Comparison of ENCODE assay signal across 7 mouse cellular contexts in genomic region chr4:138725127-138725461, GRCm38 (mm10). TPM values are rescaled to one million over a fixed set of nuclear protein-coding genes. Genes with fewer than 3 reads are reported as not detected.
DNase-seq lines count a peak whose midpoint lies in the region; ATAC-seq lines count a peak whose summit lies in the region.

No protein-coding gene starts in this region.

- peaks cover 30% of the 10 kb centered on the region for H3K4me1 ChIP-seq in forebrain, embryonic 15.5 days
- peaks cover 57% of the 10 kb centered on the region for H3K4me1 ChIP-seq in hindbrain, embryonic 10.5 days (replicated peaks)
- H3K4me1 ChIP-seq in limb, embryonic 11.5 days (ENCODE audit: control insufficient read depth, insufficient read depth, low read length): peaks cover 20% of the 10 kb centered on the region
- H3K4me1 ChIP-seq in midbrain, embryonic 14.5 days (ENCODE audit: control insufficient read depth, insufficient read depth, low read length): peaks cover 14% of the 10 kb centered on the region

- DNase-seq in Muller cell, postnatal 12 days (ENCODE audit: inconsistent ontology term): peak; percentile 71
- peak; percentile 67 for DNase-seq in brain, adult 2 months (ENCODE audit: low read depth, low spot score)
- peak; percentile 83 for DNase-seq in hindbrain, embryonic 10.5 days (ENCODE audit: low spot score)
- peak; percentile 90 for DNase-seq in limb, embryonic 11.5 days (ENCODE audit: low spot score)
- DNase-seq in midbrain, embryonic 14.5 days: peak; percentile 86
- peak; percentile 83 for DNase-seq in testis, postnatal 14 days (ENCODE audit: low spot score)

- peak overlapping the region; percentile 25 for H3K4me3 ChIP-seq in forebrain, embryonic 15.5 days
- peak overlapping the region; percentile 50 for H3K4me3 ChIP-seq in hindbrain, embryonic 10.5 days
- H3K4me3 ChIP-seq in limb, embryonic 11.5 days (ENCODE audit: low read depth, low read length): peak overlapping the region; percentile 16
- peak overlapping the region; percentile 31 for H3K4me3 ChIP-seq in midbrain, embryonic 14.5 days (replicated peaks; ENCODE audit: low read depth, low read length)

- peak overlapping the region; percentile 47 for H3K4me2 ChIP-seq in forebrain, embryonic 15.5 days (replicated peaks)
- peak overlapping the region; percentile 40 for H3K4me2 ChIP-seq in limb, embryonic 11.5 days (ENCODE audit: low read depth, severe bottlenecking)
- peak overlapping the region; percentile 67 for H3K4me2 ChIP-seq in midbrain, embryonic 14.5 days (ENCODE audit: low read length)

- H3K27me3 ChIP-seq in forebrain, embryonic 15.5 days: no peaks in the 10 kb centered on the region
- no peaks in the 10 kb centered on the region; the same call in 1 of the 2 replicates for H3K27me3 ChIP-seq in hindbrain, embryonic 10.5 days (ENCODE audit: insufficient read depth, poor library complexity, severe bottlenecking)
- no peaks in the 10 kb centered on the region for H3K27me3 ChIP-seq in limb, embryonic 11.5 days (ENCODE audit: control insufficient read depth, insufficient read depth, low read length)
- H3K27me3 ChIP-seq in midbrain, embryonic 14.5 days (ENCODE audit: control insufficient read depth, insufficient read depth, low read length): no peaks in the 10 kb centered on the region

- no peaks in the 10 kb centered on the region for H3K9me3 ChIP-seq in forebrain, embryonic 15.5 days
- H3K9me3 ChIP-seq in hindbrain, embryonic 10.5 days: no peaks in the 10 kb centered on the region
- no peaks in the 10 kb centered on the region for H3K9me3 ChIP-seq in limb, embryonic 11.5 days (ENCODE audit: control insufficient read depth, low read length)
- H3K9me3 ChIP-seq in midbrain, embryonic 14.5 days (ENCODE audit: control insufficient read depth, low read length): no peaks in the 10 kb centered on the region

- peak; percentile 71 for ATAC-seq in forebrain, embryonic 15.5 days (replicated peaks)
- peak; percentile 79 for ATAC-seq in limb, embryonic 11.5 days (ENCODE audit: insufficient number of reproducible peaks, low FRiP score, low TSS enrichment, low read depth)
- ATAC-seq in midbrain, embryonic 14.5 days (ENCODE audit: low FRiP score, low TSS enrichment): peak; percentile 76; the same call in 1 of the 2 replicates

- H3K36me3 ChIP-seq in forebrain, embryonic 15.5 days: no peaks in the 10 kb centered on the region
- no peaks in the 10 kb centered on the region for H3K36me3 ChIP-seq in hindbrain, embryonic 10.5 days
- no peaks in the 10 kb centered on the region for H3K36me3 ChIP-seq in limb, embryonic 11.5 days (ENCODE audit: control insufficient read depth, insufficient read depth, low read length)
- no peaks in the 10 kb centered on the region for H3K36me3 ChIP-seq in midbrain, embryonic 14.5 days (ENCODE audit: control insufficient read depth, insufficient read depth, low read length)

- H3K9ac ChIP-seq in forebrain, embryonic 15.5 days (replicated peaks): peak overlapping the region; percentile 31; the same call in 1 of the 2 replicates
- peak overlapping the region; percentile 45 for H3K9ac ChIP-seq in limb, embryonic 11.5 days (ENCODE audit: low read length)
- peak overlapping the region; percentile 53; the same call in 1 of the 2 replicates for H3K9ac ChIP-seq in midbrain, embryonic 14.5 days (replicated peaks; ENCODE audit: low read length)

- H3K27ac ChIP-seq in forebrain, embryonic 15.5 days (replicated peaks): no peak overlapping the region
- H3K27ac ChIP-seq in hindbrain, embryonic 10.5 days: peak overlapping the region; percentile 85
- H3K27ac ChIP-seq in limb, embryonic 11.5 days (replicated peaks; ENCODE audit: low read depth, low read length): no peak overlapping the region
- H3K27ac ChIP-seq in midbrain, embryonic 14.5 days (replicated peaks; ENCODE audit: low read depth, low read length): peak overlapping the region; percentile 32; the same call in 1 of the 2 replicates

- WGBS in forebrain, embryonic 15.5 days: 2% methylated on average over 13 of the region's 13 CpGs
- 6% methylated on average over 13 of the region's 13 CpGs for WGBS in hindbrain, embryonic 10.5 days
- WGBS in limb, embryonic 11.5 days: 1% methylated on average over 13 of the region's 13 CpGs
- 5% methylated on average over 13 of the region's 13 CpGs for WGBS in midbrain, embryonic 14.5 days

RNA-seq across cellular contexts. Expression of gene Pla2g2c, which starts 0.5 kb away (rescaled TPM):
- polyA plus RNA-seq in forebrain, embryonic 15.5 days (2015; fragmentation: Nextera tagmentation; extraction: Ambion mirVana): 0.34 TPM in 1 of 2 replicates, not detected in the other
- polyA plus RNA-seq in hindbrain, embryonic 10.5 days (2016; fragmentation: Nextera tagmentation; extraction: Ambion mirVana): 0.89 and 0.95 TPM in 2 replicates
- 0.27 and 1.1 TPM in 2 replicates for polyA plus RNA-seq in limb, embryonic 11.5 days (2014; fragmentation: Nextera tagmentation; extraction: Ambion mirVana)
- 0.83 and 0.94 TPM in 2 replicates for polyA plus RNA-seq in midbrain, embryonic 14.5 days (2014; fragmentation: Nextera tagmentation; extraction: Ambion mirVana)

RNA-seq across cellular contexts. Expression of gene Ubxn10, which starts 11.9 kb away (rescaled TPM):
- 2.0 and 3.2 TPM in 2 replicates for polyA plus RNA-seq in forebrain, embryonic 15.5 days (2015; fragmentation: Nextera tagmentation; extraction: Ambion mirVana)
- polyA plus RNA-seq in hindbrain, embryonic 10.5 days (2016; fragmentation: Nextera tagmentation; extraction: Ambion mirVana): 2.3 and 4.6 TPM in 2 replicates
- polyA plus RNA-seq in limb, embryonic 11.5 days (2014; fragmentation: Nextera tagmentation; extraction: Ambion mirVana): 1.9 and 2.3 TPM in 2 replicates
- 3.0 and 3.9 TPM in 2 replicates for polyA plus RNA-seq in midbrain, embryonic 14.5 days (2014; fragmentation: Nextera tagmentation; extraction: Ambion mirVana)

RNA-seq across cellular contexts. Expression of gene Pla2g2f, which starts 32.3 kb away (rescaled TPM):
- 0.08 TPM in 1 of 2 replicates, not detected in the other for polyA plus RNA-seq in forebrain, embryonic 15.5 days (2015; fragmentation: Nextera tagmentation; extraction: Ambion mirVana)
- 0.84 and 1.2 TPM in 2 replicates for polyA plus RNA-seq in hindbrain, embryonic 10.5 days (2016; fragmentation: Nextera tagmentation; extraction: Ambion mirVana)
- polyA plus RNA-seq in limb, embryonic 11.5 days (2014; fragmentation: Nextera tagmentation; extraction: Ambion mirVana): 0.09 and 0.14 TPM in 2 replicates
- 0.13 TPM in 1 of 2 replicates, not detected in the other for polyA plus RNA-seq in midbrain, embryonic 14.5 days (2014; fragmentation: Nextera tagmentation; extraction: Ambion mirVana)

RNA-seq across cellular contexts. Expression of gene Pla2g2d, which starts 50.4 kb away (rescaled TPM):
- not detected in 2 replicates for polyA plus RNA-seq in forebrain, embryonic 15.5 days (2015; fragmentation: Nextera tagmentation; extraction: Ambion mirVana)
- 1.0 and 1.4 TPM in 2 replicates for polyA plus RNA-seq in hindbrain, embryonic 10.5 days (2016; fragmentation: Nextera tagmentation; extraction: Ambion mirVana)
- not detected in 2 replicates for polyA plus RNA-seq in limb, embryonic 11.5 days (2014; fragmentation: Nextera tagmentation; extraction: Ambion mirVana)
- 0.43 TPM in 1 of 2 replicates, not detected in the other for polyA plus RNA-seq in midbrain, embryonic 14.5 days (2014; fragmentation: Nextera tagmentation; extraction: Ambion mirVana)

Comparison
In these comparisons a context has a peak if more than half of its experiments do, and no peak if none do; other contexts are left out.
1. H3K27ac ChIP-seq: peak in hindbrain, embryonic 10.5 days (single experiment) and midbrain, embryonic 14.5 days (single experiment); none in forebrain, embryonic 15.5 days (single experiment) and limb, embryonic 11.5 days (single experiment).
2. Peak in every context shown above with its lines, with median percentiles within 50 percentile points of each other: DNase-seq, ATAC-seq, H3K4me2 ChIP-seq, H3K4me3 ChIP-seq and H3K9ac ChIP-seq.